Mouse (Mus musculus) lung, embryonic 16.5 days (tissue): ENCODE data around the gene Pirt. TPM values are rescaled to one million over a fixed set of nuclear protein-coding genes. Genes with fewer than 3 reads are reported as not detected.
A peak's percentile ranks its signal among the peaks of the same experiment; 100 is the strongest.

Experiments used
- ATAC-seq: fragments of 200-750 bp; cut with Nextera tagmentation; 2 replicates; pipeline ENCODE4 v1.8.0; 2017; ENCODE audit warnings: low read depth, mild to moderate bottlenecking, moderate library complexity
- H3K27ac ChIP-seq: fragments of 300-500 bp; sonication (generic); 2 replicates; pipeline ENCODE4 v1.5.1; 2014; ENCODE audit warnings: mild to moderate bottlenecking, control low read depth, low read length
- H3K27me3 ChIP-seq: fragments of 300-500 bp; sonication (generic); 2 replicates; pipeline ENCODE4 v1.6.1; 2014; ENCODE audit warnings: low read depth, low read length, mixed read lengths; ENCODE audit not compliant: control insufficient read depth, insufficient read depth
- H3K36me3 ChIP-seq: fragments of 300-500 bp; sonication (generic); 2 replicates; pipeline ENCODE4 v1.6.1; 2014; ENCODE audit warnings: low read length; ENCODE audit not compliant: control insufficient read depth, insufficient read depth
- H3K4me1 ChIP-seq: fragments of 300-500 bp; sonication (generic); replicated peaks from 2 replicates; pipeline ENCODE4 v1.6.1; 2014; ENCODE audit warnings: low read length, mixed read lengths; ENCODE audit not compliant: control insufficient read depth, insufficient read depth
- H3K4me2 ChIP-seq: fragments of 300-500 bp; sonication (generic); 2 replicates; pipeline ENCODE4 v1.6.1; 2014; ENCODE audit warnings: low read depth, low read length, control low read depth
- H3K4me3 ChIP-seq: fragments of 300-500 bp; sonication (generic); 2 replicates; pipeline ENCODE4 v1.5.1; 2014; ENCODE audit warnings: mild to moderate bottlenecking, low read length, control low read depth
- H3K9ac ChIP-seq: fragments of 300-500 bp; sonication (generic); 2 replicates; pipeline ENCODE4 v1.6.1; 2014; ENCODE audit warnings: low read length, control low read depth
- H3K9me3 ChIP-seq: fragments of 300-500 bp; sonication (generic); 2 replicates; pipeline ENCODE4 v1.6.1; 2016; ENCODE audit warnings: low read length; ENCODE audit not compliant: control insufficient read depth
- WGBS: fragments of 180-500 bp; shearing (Covaris S2); extraction: QIAGEN DNeasy Blood & Tissue Kit; methylation state at CpG from one replicate; pipeline ENCODE4 v1.1.7; 2014; 5-methylcytosine and 5-hydroxymethylcytosine counted together
- polyA plus RNA-seq: library from polyadenylated mRNA; unstranded; fragments of >200 nt; fragmentation: Nextera tagmentation; extraction: Ambion mirVana; gene quantifications from 2 replicates; pipeline ENCODE4 v1.2.1, GENCODE M21; 2015

The Pirt gene
- polyA plus RNA-seq, 1 experiment from 2014 or later: 0.94 TPM

DNA sequence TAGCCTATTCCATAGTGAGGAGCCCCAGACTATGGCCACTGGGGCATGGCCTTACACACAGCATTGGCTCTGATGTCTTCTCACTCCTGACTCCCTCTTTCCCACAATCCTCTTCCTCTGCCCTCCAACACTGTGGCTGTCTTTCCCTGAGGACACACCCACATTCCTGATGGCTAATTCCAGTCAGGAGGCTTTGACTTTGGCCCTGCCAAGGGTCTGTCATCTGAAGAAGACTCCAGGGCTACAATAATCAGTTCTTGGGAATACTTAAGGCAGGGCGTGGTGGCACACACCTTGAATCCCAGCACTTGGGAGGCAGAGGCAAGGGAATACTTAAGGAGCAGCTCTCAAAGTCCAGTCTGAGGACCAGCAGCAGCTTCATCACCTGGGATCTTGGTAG lies 56.8 kb downstream of the Pirt start:
- Histone ChIP-seq H3K4me1 (no peaks in the 10 kb centered on the region), H3K36me3 (no peaks in the 10 kb centered on the region), H3K27ac (no peak overlapping the region), H3K9me3 (no peaks in the 10 kb centered on the region), H3K4me2 (no peak overlapping the region), H3K9ac (no peak overlapping the region), H3K4me3 (no peak overlapping the region), H3K27me3 (no peaks in the 10 kb centered on the region)
- 83% methylated on average over 1 of the region's 1 CpGs for WGBS
- no peak for ATAC-seq

DNA sequence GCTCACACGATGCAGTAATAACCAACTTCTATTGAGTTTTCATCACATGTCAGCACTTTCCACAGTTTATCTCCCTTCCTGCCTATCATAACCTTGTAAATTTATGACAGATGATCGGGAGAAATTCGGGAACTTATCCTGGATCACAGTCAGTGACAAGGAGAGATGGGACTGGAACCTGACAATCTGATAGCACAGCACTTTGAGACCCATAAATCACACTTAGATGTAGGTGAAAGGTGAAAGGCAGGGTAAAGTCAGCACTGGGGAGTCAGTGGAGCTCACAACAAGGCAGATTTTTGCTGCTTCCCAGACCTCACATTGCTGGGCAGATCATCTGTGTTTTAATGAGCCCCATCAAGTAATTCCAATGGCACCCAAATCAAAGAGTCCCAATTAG lies 61.7 kb downstream of the Pirt start:
- Histone ChIP-seq H3K9me3 (0 out of 2 replicates have a peak, but pooled peaks cover 2% of the 10 kb centered on the region), H3K4me3 (no peak overlapping the region), H3K36me3 (no peaks in the 10 kb centered on the region), H3K27ac (no peak overlapping the region), H3K4me1 (no peaks in the 10 kb centered on the region), H3K4me2 (no peak overlapping the region), H3K27me3 (no peaks in the 10 kb centered on the region), H3K9ac (no peak overlapping the region)
- 64% methylated on average over 3 of the region's 3 CpGs for WGBS
- ATAC-seq: no peak

- no peak overlapping the region for H3K4me2 ChIP-seq
- no peaks in the 10 kb centered on the region for H3K4me1 ChIP-seq
- no peak overlapping the region for H3K4me3 ChIP-seq
- ATAC-seq: peak; percentile 28; the same call in 1 of the 2 replicates
- 0 out of 2 replicates have a peak, but pooled peaks cover 2% of the 10 kb centered on the region for H3K9me3 ChIP-seq
- H3K36me3 ChIP-seq: no peaks in the 10 kb centered on the region
- H3K27me3 ChIP-seq: no peaks in the 10 kb centered on the region
- 67% methylated on average over 7 of the region's 7 CpGs for WGBS
- no peak overlapping the region for H3K9ac ChIP-seq
- H3K27ac ChIP-seq: no peak overlapping the region
These were observed 64.0 kb downstream of the Pirt start for GRCm38 (mm10) chr11:66975606-66976330.

Other genes with a start within 250 kb of the Pirt start
- not detected in 2 replicates for gene Tmem238l, start 44.7 kb downstream of the Pirt start, polyA plus RNA-seq
- gene Tmem220, start 113.2 kb downstream of the Pirt start, polyA plus RNA-seq: 2.4 and 2.5 TPM in 2 replicates
- 29.1 and 29.2 TPM in 2 replicates for gene Adprm, start 140.6 kb downstream of the Pirt start, polyA plus RNA-seq
- 14.7 and 15.8 TPM in 2 replicates for gene Sco1, start 140.7 kb downstream of the Pirt start, polyA plus RNA-seq
- 7.1 and 10.8 TPM in 2 replicates for gene Myh3, start 166.3 kb downstream of the Pirt start, polyA plus RNA-seq